Mouse (Mus musculus) limb, embryonic 12.5 days (tissue): ENCODE measurements at regions not wholly inside any gene's neighbourhood (a gene's known extent, or its start where the extent isn't known, plus 50 kb on each side); places are given as distances from the start of the nearest gene placed in this dataset.

Source experiments
- ATAC-seq: fragments of 200-750 bp; cut with Nextera tagmentation; 2 replicates; pipeline ENCODE4 v1.8.0; 2017; ENCODE audit warnings: low read depth, moderate TSS enrichment; ENCODE audit not compliant: insufficient number of reproducible peaks, insufficient read depth, low FRiP score, low TSS enrichment
- H3K27ac ChIP-seq: fragments of 300-500 bp; sonication (generic); 2 replicates; pipeline ENCODE4 v1.5.1; 2016; ENCODE audit warnings: mild to moderate bottlenecking, moderate library complexity
- H3K27me3 ChIP-seq: fragments of 300-500 bp; sonication (generic); 2 replicates; pipeline ENCODE4 v1.6.1; 2016; ENCODE audit warnings: mild to moderate bottlenecking, moderate library complexity
- H3K36me3 ChIP-seq: fragments of 300-500 bp; sonication (generic); 2 replicates; pipeline ENCODE4 v1.6.1; 2016; ENCODE audit warnings: mild to moderate bottlenecking, moderate library complexity
- H3K4me1 ChIP-seq: fragments of 300-500 bp; sonication (generic); replicated peaks from 2 replicates; pipeline ENCODE4 v1.6.1; 2016
- H3K4me2 ChIP-seq: fragments of 300-500 bp; sonication (generic); 2 replicates; pipeline ENCODE4 v1.6.1; 2016; ENCODE audit warnings: mild to moderate bottlenecking, moderate library complexity
- H3K4me3 ChIP-seq: fragments of 300-500 bp; sonication (generic); replicated peaks from 2 replicates; pipeline ENCODE4 v1.5.1; 2016; ENCODE audit warnings: mild to moderate bottlenecking
- H3K9ac ChIP-seq: fragments of 300-500 bp; sonication (generic); replicated peaks from 2 replicates; pipeline ENCODE4 v1.6.1; 2016; ENCODE audit warnings: mild to moderate bottlenecking, moderate library complexity
- H3K9me3 ChIP-seq: fragments of 300-500 bp; sonication (generic); 2 replicates; pipeline ENCODE4 v1.6.1; 2016; ENCODE audit warnings: mild to moderate bottlenecking, moderate library complexity
- WGBS: fragments of 180-500 bp; shearing (Covaris S2); methylation state at CpG from one replicate; pipeline ENCODE4 v1.1.7; 2016; 5-methylcytosine and 5-hydroxymethylcytosine counted together

- Histone ChIP-seq H3K4me1 (no peaks in the 10 kb centered on the region; the same call in 1 of the 2 replicates), H3K4me3 (no peak overlapping the region), H3K9ac (no peak overlapping the region), H3K27ac (no peak overlapping the region), H3K27me3 (0 out of 2 replicates have a peak, but pooled peaks cover 2% of the 10 kb centered on the region), H3K9me3 (no peaks in the 10 kb centered on the region), H3K4me2 (no peak overlapping the region), H3K36me3 (no peaks in the 10 kb centered on the region)
- ATAC-seq = no peak
- WGBS = 64% methylated on average over 7 of the region's 7 CpGs
Measured at GRCm38 (mm10) chr2:124792633-124793036, 275.3 kb upstream of the Slc24a5 start.

- H3K9ac ChIP-seq = no peak overlapping the region
- H3K4me2 ChIP-seq = no peak overlapping the region
- H3K27ac ChIP-seq = no peak overlapping the region
- H3K4me1 ChIP-seq = peaks cover 5% of the 10 kb centered on the region; the same call in 1 of the 2 replicates
- H3K4me3 ChIP-seq = no peak overlapping the region
- H3K27me3 ChIP-seq = no peaks in the 10 kb centered on the region
- no peaks in the 10 kb centered on the region for H3K9me3 ChIP-seq
- 78% methylated on average over 8 of the region's 8 CpGs for WGBS
- ATAC-seq = no peak
- no peaks in the 10 kb centered on the region for H3K36me3 ChIP-seq
Measured at GRCm38 (mm10) chr2:124811709-124812108, 256.2 kb upstream of the Slc24a5 start.

GRCm38 (mm10) chr2:124816814-124817213, 251.1 kb upstream of the Slc24a5 start:
- Histone ChIP-seq H3K27ac (no peak overlapping the region), H3K4me3 (no peak overlapping the region), H3K9ac (no peak overlapping the region), H3K36me3 (no peaks in the 10 kb centered on the region), H3K9me3 (no peaks in the 10 kb centered on the region), H3K27me3 (no peaks in the 10 kb centered on the region; the same call in 1 of the 2 replicates), H3K4me1 (peaks cover 9% of the 10 kb centered on the region; the same call in 1 of the 2 replicates), H3K4me2 (no peak overlapping the region)
- no peak for ATAC-seq
- 59% methylated on average over 2 of the region's 2 CpGs for WGBS

- no peak for ATAC-seq
- H3K4me2 ChIP-seq = no peak overlapping the region
- H3K4me1 ChIP-seq = peaks cover 9% of the 10 kb centered on the region; the same call in 1 of the 2 replicates
- H3K9ac ChIP-seq = no peak overlapping the region
- H3K9me3 ChIP-seq = no peaks in the 10 kb centered on the region
- H3K27ac ChIP-seq = no peak overlapping the region
- H3K4me3 ChIP-seq = no peak overlapping the region
- 83% methylated on average over 6 of the region's 6 CpGs for WGBS
- no peaks in the 10 kb centered on the region; the same call in 1 of the 2 replicates for H3K27me3 ChIP-seq
- H3K36me3 ChIP-seq = no peaks in the 10 kb centered on the region
Measured at GRCm38 (mm10) chr2:124819846-124820245, 248.1 kb upstream of the Slc24a5 start.

- Histone ChIP-seq H3K4me3 (no peak overlapping the region), H3K27ac (no peak overlapping the region), H3K4me1 (peaks cover 9% of the 10 kb centered on the region; the same call in 1 of the 2 replicates), H3K27me3 (no peaks in the 10 kb centered on the region; the same call in 1 of the 2 replicates), H3K36me3 (no peaks in the 10 kb centered on the region), H3K9me3 (no peaks in the 10 kb centered on the region), H3K9ac (no peak overlapping the region), H3K4me2 (no peak overlapping the region)
- 90% methylated on average over 9 of the region's 9 CpGs for WGBS
- ATAC-seq = no peak
Measured at GRCm38 (mm10) chr2:124820821-124821220, 247.1 kb upstream of the Slc24a5 start.

GRCm38 (mm10) chr2:124821366-124821765, 246.6 kb upstream of the Slc24a5 start:
- ATAC-seq = no peak
- H3K9me3 ChIP-seq = no peaks in the 10 kb centered on the region
- peaks cover 4% of the 10 kb centered on the region; the same call in 1 of the 2 replicates for H3K4me1 ChIP-seq
- no peaks in the 10 kb centered on the region; the same call in 1 of the 2 replicates for H3K27me3 ChIP-seq
- no peak overlapping the region for H3K9ac ChIP-seq
- 86% methylated on average over 4 of the region's 4 CpGs for WGBS
- H3K4me3 ChIP-seq = no peak overlapping the region
- no peak overlapping the region for H3K27ac ChIP-seq
- no peak overlapping the region for H3K4me2 ChIP-seq
- H3K36me3 ChIP-seq = no peaks in the 10 kb centered on the region

GRCm38 (mm10) chr2:124848812-124849211, 219.1 kb upstream of the Slc24a5 start:
- no peak for ATAC-seq
- no peaks in the 10 kb centered on the region for H3K9me3 ChIP-seq
- H3K27me3 ChIP-seq = no peaks in the 10 kb centered on the region
- no peaks in the 10 kb centered on the region for H3K4me1 ChIP-seq
- no peak overlapping the region for H3K4me3 ChIP-seq
- no peak overlapping the region for H3K27ac ChIP-seq
- 87% methylated on average over 4 of the region's 4 CpGs for WGBS
- no peak overlapping the region for H3K9ac ChIP-seq
- no peak overlapping the region for H3K4me2 ChIP-seq
- H3K36me3 ChIP-seq = no peaks in the 10 kb centered on the region

GRCm38 (mm10) chr2:124858504-124858903, 209.4 kb upstream of the Slc24a5 start:
- WGBS = 77% methylated on average over 3 of the region's 3 CpGs
- Histone ChIP-seq H3K27me3 (no peaks in the 10 kb centered on the region), H3K4me3 (no peak overlapping the region), H3K4me2 (no peak overlapping the region), H3K9me3 (no peaks in the 10 kb centered on the region), H3K36me3 (no peaks in the 10 kb centered on the region), H3K9ac (no peak overlapping the region), H3K27ac (no peak overlapping the region), H3K4me1 (no peaks in the 10 kb centered on the region)
- no peak for ATAC-seq

- no peak overlapping the region for H3K4me3 ChIP-seq
- H3K4me2 ChIP-seq = no peak overlapping the region
- WGBS = 53% methylated on average over 4 of the region's 4 CpGs
- ATAC-seq = no peak
- H3K27ac ChIP-seq = no peak overlapping the region
- no peaks in the 10 kb centered on the region for H3K4me1 ChIP-seq
- H3K27me3 ChIP-seq = no peaks in the 10 kb centered on the region
- no peaks in the 10 kb centered on the region for H3K9me3 ChIP-seq
- no peaks in the 10 kb centered on the region for H3K36me3 ChIP-seq
- no peak overlapping the region for H3K9ac ChIP-seq
Measured at GRCm38 (mm10) chr2:124888209-124888608, 179.7 kb upstream of the Slc24a5 start.

GRCm38 (mm10) chr2:124895002-124895401, 172.9 kb upstream of the Slc24a5 start:
- no peak overlapping the region for H3K4me2 ChIP-seq
- no peak overlapping the region for H3K9ac ChIP-seq
- H3K27ac ChIP-seq = no peak overlapping the region
- no peak for ATAC-seq
- no peak overlapping the region for H3K4me3 ChIP-seq
- no peaks in the 10 kb centered on the region for H3K36me3 ChIP-seq
- H3K27me3 ChIP-seq = no peaks in the 10 kb centered on the region
- no peaks in the 10 kb centered on the region for H3K9me3 ChIP-seq
- 88% methylated on average over 4 of the region's 4 CpGs for WGBS
- H3K4me1 ChIP-seq = no peaks in the 10 kb centered on the region

GRCm38 (mm10) chr2:124903556-124903955, 164.4 kb upstream of the Slc24a5 start:
- H3K36me3 ChIP-seq = no peaks in the 10 kb centered on the region
- no peak for ATAC-seq
- no peaks in the 10 kb centered on the region for H3K9me3 ChIP-seq
- no peaks in the 10 kb centered on the region for H3K27me3 ChIP-seq
- 82% methylated on average over 4 of the region's 4 CpGs for WGBS
- H3K9ac ChIP-seq = no peak overlapping the region
- no peak overlapping the region for H3K4me3 ChIP-seq
- H3K4me1 ChIP-seq = no peaks in the 10 kb centered on the region
- H3K27ac ChIP-seq = no peak overlapping the region
- no peak overlapping the region for H3K4me2 ChIP-seq

- 81% methylated on average over 1 of the region's 1 CpGs for WGBS
Measured at GRCm38 (mm10) chr2:124905076-124905475, 162.8 kb upstream of the Slc24a5 start.

More at GRCm38 (mm10) chr2:124905076-124905475, 162.8 kb upstream of the Slc24a5 start:
- no peaks in the 10 kb centered on the region for H3K27me3 ChIP-seq
- no peaks in the 10 kb centered on the region for H3K36me3 ChIP-seq
- H3K27ac ChIP-seq = no peak overlapping the region
- no peak overlapping the region for H3K4me2 ChIP-seq
- H3K9ac ChIP-seq = no peak overlapping the region
- no peaks in the 10 kb centered on the region for H3K9me3 ChIP-seq
- H3K4me1 ChIP-seq = no peaks in the 10 kb centered on the region
- no peak for ATAC-seq
- no peak overlapping the region for H3K4me3 ChIP-seq
